Comparison of ENCODE assay signal across 8 mouse cellular contexts in the genomic region with DNA sequence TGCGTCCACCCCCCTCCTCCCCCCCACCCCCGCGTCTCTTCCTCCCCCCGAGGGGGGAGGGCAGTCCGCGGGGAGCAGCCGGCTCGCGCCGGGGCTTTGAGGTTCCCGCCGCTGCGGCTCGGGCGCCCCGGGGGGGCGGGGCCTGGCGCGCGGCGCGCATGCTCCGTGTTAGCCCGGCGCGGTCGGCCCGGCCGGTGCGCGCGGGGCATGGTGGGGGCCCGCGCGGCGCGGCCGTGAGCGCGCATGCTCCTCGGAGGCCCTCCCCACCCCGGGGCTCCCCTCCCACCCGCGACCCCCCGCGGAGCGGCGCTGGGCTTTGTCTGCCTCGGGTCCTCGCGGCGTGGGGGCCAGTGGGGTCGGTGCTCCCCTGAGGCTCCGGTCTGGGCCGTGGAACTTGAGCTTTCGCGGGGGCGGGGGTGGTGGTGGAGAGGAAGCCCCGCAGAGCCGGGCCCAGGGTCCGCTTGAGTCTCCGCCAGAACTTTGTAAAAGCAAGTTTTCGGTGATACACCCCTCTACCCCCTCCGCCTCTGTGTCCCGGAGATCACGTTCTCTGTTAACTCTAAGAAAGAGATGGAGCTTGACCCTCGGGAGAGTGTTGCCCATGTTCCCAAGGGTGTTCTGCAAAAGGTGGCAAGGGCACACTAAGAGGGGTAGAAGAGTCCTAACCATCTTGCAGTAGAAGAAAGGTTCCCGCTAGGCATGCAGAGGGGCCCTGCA. TPM values are rescaled to one million over a fixed set of nuclear protein-coding genes. Genes with fewer than 3 reads are reported as not detected.
DNase-seq lines count a peak whose midpoint lies in the region; ATAC-seq and TF ChIP-seq lines count a peak whose summit lies in the region.

No protein-coding gene starts in this region.

- H3K36me3 ChIP-seq in hindbrain, embryonic 16.5 days (ENCODE audit: control insufficient read depth, insufficient read depth, low read length), result no peaks in the 10 kb centered on the region

- peak; percentile 72 for ATAC-seq in hindbrain, embryonic 16.5 days
- ATAC-seq in megakaryocyte progenitor cell, adult 5-6 weeks (replicated peaks; ENCODE audit: poor library complexity), result peak; percentile 18

- peak; percentile 81 for DNase-seq in adipocyte (ENCODE audit: low spot score)
- peak; percentile 77 to 87 for DNase-seq in cerebellum, postnatal 36 days
- DNase-seq in gastrocnemius, adult 2 months, result peak; percentile 95
- DNase-seq in left cerebral cortex, postnatal 25 days (ENCODE audit: low spot score in 2 of 2), result peak; percentile 75 to 84
- DNase-seq in right cerebral cortex, postnatal 25 days, result peak; percentile 85
- DNase-seq in yolk sac, embryonic 10.5 days (ENCODE audit: low spot score), result peak; percentile 78

- intact Hi-C loops in gastrocnemius, adult 2 months (cut with DNase I), result no loop called here
- intact Hi-C loops in left cerebral cortex, postnatal 25 days (cut with DNase I), result loop anchor here (1.0 to 10.0 kb wide), 3 partner anchors 11 to 372 kb away; a partner anchor contains a TSS

- H3K4me1 ChIP-seq in hindbrain, embryonic 16.5 days (ENCODE audit: control insufficient read depth, insufficient read depth, low read depth, low read length), result peaks cover 32% of the 10 kb centered on the region

- TF ChIP-seq CTCF in gastrocnemius, adult 2 months (IDR thresholded peaks at IDR 0.05), result no peak

- H3K27me3 ChIP-seq in hindbrain, embryonic 16.5 days (replicated peaks; ENCODE audit: control insufficient read depth, insufficient read depth, low read length), result peaks cover 11% of the 10 kb centered on the region

- peak overlapping the region; percentile 91 for H3K4me3 ChIP-seq in gastrocnemius, adult 2 months
- H3K4me3 ChIP-seq in hindbrain, embryonic 16.5 days (ENCODE audit: low read length), result peak overlapping the region; percentile 94

- H3K4me2 ChIP-seq in hindbrain, embryonic 16.5 days (ENCODE audit: low read length), result peak overlapping the region; percentile 75

- no peaks in the 10 kb centered on the region for H3K9me3 ChIP-seq in hindbrain, embryonic 16.5 days (ENCODE audit: control insufficient read depth, low read length)

- H3K9ac ChIP-seq in hindbrain, embryonic 16.5 days (ENCODE audit: low read depth, low read length), result peak overlapping the region; percentile 93

- WGBS in hindbrain, embryonic 16.5 days, result under 1% methylated on average over 24 of the region's 68 CpGs

- peak overlapping the region; percentile 98 for H3K27ac ChIP-seq in gastrocnemius, adult 2 months
- H3K27ac ChIP-seq in hindbrain, embryonic 16.5 days (ENCODE audit: low read depth, low read length), result peak overlapping the region; percentile 89

RNA-seq across cellular contexts. Expression of a gene that starts 2.4 kb away (rescaled TPM):
- total RNA-seq in gastrocnemius, adult 2 months (2021), result 1 to 10 TPM; 5.9 to 8.8 TPM
- 7.7 and 9.5 TPM in 2 replicates for polyA plus RNA-seq in hindbrain, embryonic 16.5 days (2015; fragmentation: Nextera tagmentation; extraction: Ambion mirVana)
- total RNA-seq in left cerebral cortex, postnatal 25 days (2021), result 10 to 100 TPM; 80.4 to 84.3 TPM
- 76.5 and 77.3 TPM in 2 replicates for total RNA-seq in megakaryocyte progenitor cell, adult 5-6 weeks (2015)
- 152 and 159 TPM in 2 replicates for total RNA-seq in megakaryocyte progenitor cell, adult 5-6 weeks (2017)

RNA-seq across cellular contexts. Expression of a gene that starts 37.0 kb away (rescaled TPM):
- 10 to 100 TPM; 50.9 to 66.3 TPM for total RNA-seq in gastrocnemius, adult 2 months (2021)
- polyA plus RNA-seq in hindbrain, embryonic 16.5 days (2015; fragmentation: Nextera tagmentation; extraction: Ambion mirVana), result 20.7 and 24.5 TPM in 2 replicates
- 10 to 100 TPM; 53.2 to 57.9 TPM for total RNA-seq in left cerebral cortex, postnatal 25 days (2021)
- 1.1 and 3.8 TPM in 2 replicates for total RNA-seq in megakaryocyte progenitor cell, adult 5-6 weeks (2015)
- total RNA-seq in megakaryocyte progenitor cell, adult 5-6 weeks (2017), result 2.6 and 8.5 TPM in 2 replicates

RNA-seq across cellular contexts. Expression of a gene that starts 39.7 kb away (rescaled TPM):
- total RNA-seq in gastrocnemius, adult 2 months (2021), result not detected
- 0.06 TPM in 1 of 2 replicates, not detected in the other for polyA plus RNA-seq in hindbrain, embryonic 16.5 days (2015; fragmentation: Nextera tagmentation; extraction: Ambion mirVana)
- total RNA-seq in left cerebral cortex, postnatal 25 days (2021), result under 1 TPM; 0.32 to 0.44 TPM
- not detected in 2 replicates for total RNA-seq in megakaryocyte progenitor cell, adult 5-6 weeks (2015)
- not detected in 2 replicates for total RNA-seq in megakaryocyte progenitor cell, adult 5-6 weeks (2017)

Comparison
In these comparisons a context has a peak if more than half of its experiments do, and no peak if none do; other contexts are left out.
1. Peak in every context shown above with its lines: DNase-seq, ATAC-seq, H3K4me3 ChIP-seq and H3K27ac ChIP-seq.
2. RNA of a gene that starts 2.4 kb away (total RNA-seq): 76.5 to 159 TPM in megakaryocyte progenitor cell, adult 5-6 weeks and 80.4 to 84.3 TPM in left cerebral cortex, postnatal 25 days; 5.9 to 8.8 TPM in gastrocnemius, adult 2 months; every median in the first group is over 4 times any median in the second.
3. RNA of a gene that starts 37.0 kb away (total RNA-seq): 50.9 to 66.3 TPM in gastrocnemius, adult 2 months and 53.2 to 57.9 TPM in left cerebral cortex, postnatal 25 days; 1.1 to 8.5 TPM in megakaryocyte progenitor cell, adult 5-6 weeks; every median in the first group is over 4 times any median in the second.